Mouse (Mus musculus) cortical plate, adult 2 months (tissue): ENCODE measurements around the gene Pde4c. TPM values are rescaled to one million over a fixed set of nuclear protein-coding genes. Genes with fewer than 3 reads are reported as not detected.

Experiments used
- H3K27ac ChIP-seq: fragments of 200-500 bp; 2 replicates; pipeline ENCODE4 v1.5.1; 2012; ENCODE audit warnings: low read length, control low read depth, inconsistent platforms; ENCODE audit not compliant: insufficient read depth
- H3K4me1 ChIP-seq: fragments of 200-500 bp; 2 replicates; pipeline ENCODE4 v1.6.1; 2011; ENCODE audit warnings: low read length; ENCODE audit not compliant: control insufficient read depth, insufficient read depth
- H3K4me3 ChIP-seq: fragments of 200-500 bp; 2 replicates; pipeline ENCODE4 v1.5.1; 2011; ENCODE audit warnings: mild to moderate bottlenecking, low read length, control low read depth; ENCODE audit not compliant: insufficient read depth
- CTCF ChIP-seq: fragments of 200-500 bp; IDR thresholded peaks from 2 replicates; pipeline ENCODE4 v1.5.1; 2011; ENCODE audit warnings: mild to moderate bottlenecking, control low read depth, low read length; ENCODE audit not compliant: insufficient read depth; ENCODE audit errors: extremely low read depth
- POLR2A ChIP-seq: fragments of 200-500 bp; IDR thresholded peaks from 2 replicates; pipeline ENCODE4 v1.6.1; 2011; ENCODE audit warnings: mild to moderate bottlenecking, low read length, control low read depth; ENCODE audit not compliant: insufficient read depth; ENCODE audit errors: extremely low read depth
- polyA plus RNA-seq: library from polyadenylated mRNA; depleted of rRNA; stranded (reverse); fragments of >200 nt; gene quantifications from 2 replicates; pipeline ENCODE4 v1.2.3, GENCODE M21; 2012; rRNA removed

The Pde4c gene
- polyA plus RNA-seq, 1 experiment: 4.8 TPM

- Histone ChIP-seq H3K4me1 (peaks cover 5% of the 10 kb centered on the region; the same call in 1 of the 2 replicates), H3K27ac (peak overlapping the region; percentile 58), H3K4me3 (peak overlapping the region; percentile 39)
- TF ChIP-seq POLR2A: no peak
- TF ChIP-seq CTCF: no peak
Measured at GRCm38 (mm10) chr8:70792700-70793099, 69.2 kb downstream of the Pde4c start.

- TF ChIP-seq CTCF (no peak), POLR2A (no peak)
- Histone ChIP-seq H3K27ac (no peak overlapping the region), H3K4me1 (peaks cover 6% of the 10 kb centered on the region; the same call in 1 of the 2 replicates), H3K4me3 (no peak overlapping the region)
Measured at GRCm38 (mm10) chr8:70794215-70794614, 70.7 kb downstream of the Pde4c start.

- TF ChIP-seq POLR2A (no peak), CTCF (peak; percentile 38)
- Histone ChIP-seq H3K4me1 (peaks cover 9% of the 10 kb centered on the region), H3K27ac (no peak overlapping the region), H3K4me3 (no peak overlapping the region)
Measured at GRCm38 (mm10) chr8:70795370-70795769, 71.8 kb downstream of the Pde4c start.

GRCm38 (mm10) chr8:70796403-70797080 lies 73.0 kb downstream of the Pde4c start:
- Histone ChIP-seq H3K4me3 (peak overlapping the region; percentile 41), H3K27ac (peak overlapping the region; percentile 88), H3K4me1 (peaks cover 9% of the 10 kb centered on the region)
- no peak for TF ChIP-seq CTCF
- no peak for TF ChIP-seq POLR2A

GRCm38 (mm10) chr8:70797081-70798070 lies 73.9 kb downstream of the Pde4c start:
- Histone ChIP-seq H3K27ac (peak overlapping the region; percentile 88), H3K4me3 (peak overlapping the region; percentile 41), H3K4me1 (peaks cover 11% of the 10 kb centered on the region)
- TF ChIP-seq POLR2A (peak; percentile 22; the same call in 1 of the 2 replicates), CTCF (no peak)

- peak overlapping the region; percentile 88 for H3K27ac ChIP-seq
- H3K4me3 ChIP-seq: peak overlapping the region; percentile 41
- peaks cover 9% of the 10 kb centered on the region for H3K4me1 ChIP-seq
- no peak for TF ChIP-seq POLR2A
- TF ChIP-seq CTCF: no peak
Measured at GRCm38 (mm10) chr8:70798281-70798680, 74.8 kb downstream of the Pde4c start.

GRCm38 (mm10) chr8:70800648-70801047 lies 77.1 kb downstream of the Pde4c start:
- peaks cover 7% of the 10 kb centered on the region for H3K4me1 ChIP-seq
- peak overlapping the region; percentile 62 for H3K27ac ChIP-seq
- TF ChIP-seq POLR2A: no peak
- no peak overlapping the region for H3K4me3 ChIP-seq

Other genes with a start within 250 kb of the Pde4c start
- gene Klhl26, start 246.8 kb upstream of the Pde4c start, polyA plus RNA-seq: 66.9 and 70.9 TPM in 2 replicates
- gene Tmem59l, start 236.4 kb upstream of the Pde4c start, polyA plus RNA-seq: 368 and 400 TPM in 2 replicates
- 2.1 and 8.6 TPM in 2 replicates for gene Crlf1, start 230.6 kb upstream of the Pde4c start, polyA plus RNA-seq
- 201 and 206 TPM in 2 replicates for gene Rex1bd, start 217.0 kb upstream of the Pde4c start, polyA plus RNA-seq
- gene Uba52, start 212.9 kb upstream of the Pde4c start, polyA plus RNA-seq: 851 and 918 TPM in 2 replicates
- gene Fkbp8, start 196.0 kb upstream of the Pde4c start, polyA plus RNA-seq: 592 and 612 TPM in 2 replicates
- 61.0 and 64.4 TPM in 2 replicates for gene Kxd1, start 195.8 kb upstream of the Pde4c start, polyA plus RNA-seq
- 23.8 and 23.9 TPM in 2 replicates for gene Ell, start 184.3 kb upstream of the Pde4c start, polyA plus RNA-seq
- 71.1 and 77.2 TPM in 2 replicates for gene Isyna1, start 129.3 kb upstream of the Pde4c start, polyA plus RNA-seq
- gene Ssbp4, start 114.8 kb upstream of the Pde4c start, polyA plus RNA-seq: 241 and 249 TPM in 2 replicates
- 1.0 and 1.4 TPM in 2 replicates for gene Lrrc25, start 107.6 kb upstream of the Pde4c start, polyA plus RNA-seq
- gene Gdf15, start 91.3 kb upstream of the Pde4c start, polyA plus RNA-seq: 0.09 and 0.19 TPM in 2 replicates
- 18.1 and 19.7 TPM in 2 replicates for gene Pgpep1, start 63.3 kb upstream of the Pde4c start, polyA plus RNA-seq
- 100 and 105 TPM in 2 replicates for gene Lsm4, start 50.5 kb upstream of the Pde4c start, polyA plus RNA-seq
- gene Jund, start 24.8 kb upstream of the Pde4c start, polyA plus RNA-seq: 223 and 226 TPM in 2 replicates
- 0.08 and 0.13 TPM in 2 replicates for gene Iqcn, start 20.3 kb upstream of the Pde4c start, polyA plus RNA-seq
- 0.09 TPM in 1 of 2 replicates, not detected in the other for gene Gm3336, start 5.2 kb upstream of the Pde4c start, polyA plus RNA-seq
- gene Rab3a, start 31.0 kb downstream of the Pde4c start, polyA plus RNA-seq: 1,139 and 1,160 TPM in 2 replicates
- 51.6 and 59.2 TPM in 2 replicates for gene Mpv17l2, start 37.2 kb downstream of the Pde4c start, polyA plus RNA-seq
- 177 and 193 TPM in 2 replicates for gene Pik3r2, start 53.0 kb downstream of the Pde4c start, polyA plus RNA-seq
- gene Mast3, start 81.3 kb downstream of the Pde4c start, polyA plus RNA-seq: 265 and 282 TPM in 2 replicates
- 1.1 TPM in 2 replicates for gene Il12rb1, start 84.7 kb downstream of the Pde4c start, polyA plus RNA-seq
- 31.4 and 35.1 TPM in 2 replicates for gene Arrdc2, start 116.0 kb downstream of the Pde4c start, polyA plus RNA-seq
- 30.2 and 36.0 TPM in 2 replicates for gene Kcnn1, start 139.5 kb downstream of the Pde4c start, polyA plus RNA-seq
- 176 and 182 TPM in 2 replicates for gene Ccdc124, start 150.2 kb downstream of the Pde4c start, polyA plus RNA-seq
- gene Slc5a5, start 169.0 kb downstream of the Pde4c start, polyA plus RNA-seq: 15.9 and 16.0 TPM in 2 replicates
- 1,503 and 1,518 TPM in 2 replicates for gene Rpl18a, start 173.7 kb downstream of the Pde4c start, polyA plus RNA-seq
- gene Map1s, start 182.2 kb downstream of the Pde4c start, polyA plus RNA-seq: 62.2 and 62.3 TPM in 2 replicates